Mouse (Mus musculus) intestine, embryonic 15.5 days (tissue): ENCODE results near the gene Donson. TPM values are rescaled to one million over a fixed set of nuclear protein-coding genes. Genes with fewer than 3 reads are reported as not detected.
"Not testable (repeated sequence)": the region's sequence is repeated elsewhere in the genome, so short reads cannot be mapped to it uniquely, and the experiment has no call there.

Experiments
- ATAC-seq: fragments of 200-750 bp; cut with Nextera tagmentation; 2 replicates; pipeline ENCODE4 v1.8.0; 2017; ENCODE audit warnings: moderate TSS enrichment, moderate library complexity
- H3K27ac ChIP-seq: fragments of 300-500 bp; sonication (generic); 2 replicates; pipeline ENCODE4 v1.5.1; 2015; ENCODE audit warnings: mild to moderate bottlenecking, inconsistent platforms
- H3K27me3 ChIP-seq: fragments of 300-500 bp; sonication (generic); replicated peaks from 2 replicates; pipeline ENCODE4 v1.6.1; 2015; ENCODE audit warnings: inconsistent platforms
- H3K36me3 ChIP-seq: fragments of 300-500 bp; sonication (generic); 2 replicates; pipeline ENCODE4 v1.6.1; 2015; ENCODE audit warnings: inconsistent platforms
- H3K4me1 ChIP-seq: fragments of 300-500 bp; sonication (generic); replicated peaks from 2 replicates; pipeline ENCODE4 v1.6.1; 2015; ENCODE audit warnings: inconsistent platforms
- H3K4me2 ChIP-seq: fragments of 300-500 bp; sonication (generic); replicated peaks from 2 replicates; pipeline ENCODE4 v1.6.1; 2015; ENCODE audit warnings: mild to moderate bottlenecking, inconsistent platforms
- H3K4me3 ChIP-seq: fragments of 300-500 bp; sonication (generic); replicated peaks from 2 replicates; pipeline ENCODE4 v1.5.1; 2015; ENCODE audit warnings: inconsistent platforms
- H3K9ac ChIP-seq: fragments of 300-500 bp; sonication (generic); 2 replicates; pipeline ENCODE4 v1.6.1; 2015; ENCODE audit warnings: inconsistent platforms
- H3K9me3 ChIP-seq: fragments of 300-500 bp; sonication (generic); 2 replicates; pipeline ENCODE4 v1.6.1; 2016; ENCODE audit warnings: inconsistent platforms
- WGBS: fragments of 180-500 bp; shearing (Covaris S2); methylation state at CpG from one replicate; pipeline ENCODE4 v1.1.7; 2015; 5-methylcytosine and 5-hydroxymethylcytosine counted together
- polyA plus RNA-seq: library from polyadenylated mRNA; unstranded; fragments of >200 nt; fragmentation: Nextera tagmentation; extraction: Ambion mirVana; gene quantifications from 2 replicates; pipeline ENCODE4 v1.2.1, GENCODE M21; 2015

Donson gene
- polyA plus RNA-seq, 1 experiment from 2014 or later, result 17.6 TPM

DNA sequence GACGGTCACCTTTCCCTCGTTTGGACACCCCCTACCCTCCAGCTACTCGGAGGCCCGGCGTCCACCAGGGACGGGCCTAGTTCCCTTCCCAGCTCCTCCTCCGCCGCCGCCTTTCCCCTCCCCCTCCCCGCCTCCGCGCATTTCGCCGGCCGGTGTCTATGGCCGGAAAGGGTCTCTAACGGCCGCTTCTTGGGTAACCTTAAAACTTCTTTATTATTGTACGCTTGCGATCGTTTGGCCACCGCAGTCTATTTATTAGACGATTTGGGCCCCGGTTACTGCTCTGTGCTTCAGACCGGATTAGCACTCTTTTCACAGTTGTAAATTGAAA, 40.4 kb downstream of the Donson start:
- peak; percentile 73 for ATAC-seq
- H3K4me3 ChIP-seq, result peak overlapping the region; percentile 60
- H3K27me3 ChIP-seq, result no peaks in the 10 kb centered on the region
- H3K9ac ChIP-seq, result peak overlapping the region; percentile 83
- H3K9me3 ChIP-seq, result no peaks in the 10 kb centered on the region
- peaks cover 13% of the 10 kb centered on the region; the same call in 1 of the 2 replicates for H3K4me1 ChIP-seq
- H3K27ac ChIP-seq, result peak overlapping the region; percentile 92
- peaks cover 10% of the 10 kb centered on the region for H3K36me3 ChIP-seq
- peak overlapping the region; percentile 46 for H3K4me2 ChIP-seq
- WGBS, result under 1% methylated on average over 25 of the region's 25 CpGs

- WGBS, result under 1% methylated on average over 69 of the region's 70 CpGs
- peak; percentile 96 for ATAC-seq
- peak within 1 kb of the TSS; percentile 97 for H3K27ac ChIP-seq
These were observed 40.9 kb downstream of the Donson start, which contains the start of gene Son for GRCm38 (mm10) chr16:91647461-91648219. Gene Son, plus strand, starts transcription at chr16:91647506.

DNA sequence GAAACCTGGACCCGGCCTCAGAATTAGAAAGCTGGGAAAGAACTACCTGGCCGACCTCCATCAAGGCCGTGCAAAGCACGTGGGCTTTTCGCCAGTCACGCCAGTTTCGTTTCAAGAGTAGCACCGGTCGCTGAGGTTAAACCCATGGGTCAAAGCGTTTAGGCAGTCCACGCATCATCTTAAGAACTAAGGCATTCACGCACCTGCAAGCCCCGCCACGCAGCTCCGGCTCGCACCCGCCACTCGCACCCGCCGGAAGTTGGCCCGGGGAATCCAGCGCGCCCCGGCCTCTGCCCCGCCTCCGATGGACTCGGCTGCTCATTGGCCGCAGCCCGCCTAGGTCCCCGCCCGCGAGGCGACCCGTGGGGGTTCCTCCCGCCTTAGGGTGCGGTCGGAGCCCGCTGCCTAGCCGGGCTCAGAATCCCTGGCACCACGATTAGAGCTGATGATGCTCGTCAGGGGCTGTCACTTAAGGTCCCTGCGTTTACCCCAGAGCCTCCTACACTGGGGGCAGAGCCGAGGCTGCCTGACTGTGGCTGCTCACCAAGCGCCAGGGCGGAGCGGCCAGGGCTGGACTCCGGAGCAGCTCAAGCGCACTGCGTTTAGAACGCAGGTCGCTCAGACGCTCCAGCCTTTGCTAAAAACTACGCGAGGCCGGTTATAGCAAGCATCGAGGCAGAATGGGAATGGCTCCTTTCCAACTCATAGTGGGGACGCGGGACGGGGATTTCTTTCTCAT, 41.7 kb downstream of the Donson start, which contains the start of gene Gart:
Gene Gart, minus strand, starts transcription at position 272 of the 739 bp plus-strand sequence.
- H3K36me3 ChIP-seq, result peaks cover 5% of the 10 kb centered on the region
- H3K9ac ChIP-seq, result peak within 1 kb of the TSS; percentile 83
- H3K27me3 ChIP-seq, result no peaks in the 10 kb centered on the region
- no peaks in the 10 kb centered on the region for H3K9me3 ChIP-seq
- peak within 1 kb of the TSS; percentile 97 for H3K27ac ChIP-seq
- H3K4me3 ChIP-seq, result peak within 1 kb of the TSS; percentile 60
- WGBS, result under 1% methylated on average over 59 of the region's 59 CpGs
- ATAC-seq, result peak; percentile 93
- peak within 1 kb of the TSS; percentile 94 for H3K4me2 ChIP-seq
- 0 out of 2 replicates have a peak, but pooled peaks cover 9% of the 10 kb centered on the region for H3K4me1 ChIP-seq

More at GRCm38 (mm10) chr16:91647461-91648219, 40.9 kb downstream of the Donson start, which contains the start of gene Son:
- H3K36me3 ChIP-seq, result peaks cover 10% of the 10 kb centered on the region
- peak within 1 kb of the TSS; percentile 94 for H3K4me2 ChIP-seq
- peaks cover 13% of the 10 kb centered on the region; the same call in 1 of the 2 replicates for H3K4me1 ChIP-seq
- H3K9ac ChIP-seq, result peak within 1 kb of the TSS; percentile 83
- no peaks in the 10 kb centered on the region for H3K9me3 ChIP-seq
- peak within 1 kb of the TSS; percentile 60 for H3K4me3 ChIP-seq
- H3K27me3 ChIP-seq, result no peaks in the 10 kb centered on the region

DNA sequence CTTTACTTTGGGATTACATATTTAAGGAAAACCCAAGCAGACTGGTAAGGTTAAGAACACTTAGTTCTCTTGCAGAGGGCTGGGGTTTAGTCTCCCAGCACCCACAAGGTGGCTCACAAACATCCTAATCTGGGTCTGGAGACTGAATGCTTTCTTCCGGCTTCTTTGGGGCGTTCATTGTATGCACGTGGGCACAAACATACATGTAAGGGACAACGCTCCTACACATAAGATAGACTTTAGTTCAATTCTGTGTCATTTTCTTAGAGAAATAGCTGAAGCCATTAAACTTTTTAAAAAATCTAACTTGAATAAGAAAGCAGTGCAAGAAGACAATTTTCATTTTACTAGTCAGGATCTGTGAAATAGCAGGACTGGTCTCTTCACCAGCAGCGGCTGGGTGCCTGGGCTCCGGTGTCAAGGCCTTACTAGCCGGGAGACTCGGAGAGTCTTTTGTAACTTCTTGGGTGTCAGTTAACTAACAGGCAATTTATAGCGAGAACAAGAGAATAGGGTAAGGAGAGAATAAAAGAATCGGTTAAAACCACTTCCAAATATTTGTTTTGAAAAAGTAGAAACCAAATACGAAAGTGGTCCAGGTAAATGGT, 42.5 kb downstream of the Donson start:
- Histone ChIP-seq H3K4me1 (0 out of 2 replicates have a peak, but pooled peaks cover 9% of the 10 kb centered on the region), H3K27ac (0 out of 2 replicates have a peak overlapping the region, but pooled peaks have one; percentile 38)
- ATAC-seq, result no peak

GRCm38 (mm10) chr16:91645420-91645819, 43.1 kb downstream of the Donson start:
- H3K27me3 ChIP-seq, H3K9me3 ChIP-seq, H3K9ac ChIP-seq, H3K4me1 ChIP-seq, H3K4me3 ChIP-seq, H3K36me3 ChIP-seq, H3K27ac ChIP-seq, ATAC-seq, H3K4me2 ChIP-seq: not testable (repeated sequence)
- WGBS, result 40% methylated on average over 1 of the region's 2 CpGs

More for the DNA sequence above, 42.5 kb downstream of the Donson start:
- no peaks in the 10 kb centered on the region for H3K27me3 ChIP-seq
- H3K9ac ChIP-seq, result peak overlapping the region; percentile 79
- H3K9me3 ChIP-seq, result no peaks in the 10 kb centered on the region
- peaks cover 10% of the 10 kb centered on the region for H3K36me3 ChIP-seq
- 1% methylated on average over 11 of the region's 11 CpGs for WGBS
- H3K4me2 ChIP-seq, result peak overlapping the region; percentile 94
- peak overlapping the region; percentile 60 for H3K4me3 ChIP-seq

- Histone ChIP-seq H3K36me3 (peaks cover 12% of the 10 kb centered on the region), H3K4me3 (no peak overlapping the region), H3K4me2 (no peak overlapping the region), H3K9me3 (no peaks in the 10 kb centered on the region), H3K27ac (no peak overlapping the region), H3K4me1 (0 out of 2 replicates have a peak, but pooled peaks cover 9% of the 10 kb centered on the region), H3K27me3 (no peaks in the 10 kb centered on the region), H3K9ac (no peak overlapping the region)
- whole genome bisulfite sequencing, result 85% methylated on average over 2 of the region's 2 CpGs
- no peak for ATAC-seq
These were observed 43.7 kb downstream of the Donson start for GRCm38 (mm10) chr16:91644901-91645300.

DNA sequence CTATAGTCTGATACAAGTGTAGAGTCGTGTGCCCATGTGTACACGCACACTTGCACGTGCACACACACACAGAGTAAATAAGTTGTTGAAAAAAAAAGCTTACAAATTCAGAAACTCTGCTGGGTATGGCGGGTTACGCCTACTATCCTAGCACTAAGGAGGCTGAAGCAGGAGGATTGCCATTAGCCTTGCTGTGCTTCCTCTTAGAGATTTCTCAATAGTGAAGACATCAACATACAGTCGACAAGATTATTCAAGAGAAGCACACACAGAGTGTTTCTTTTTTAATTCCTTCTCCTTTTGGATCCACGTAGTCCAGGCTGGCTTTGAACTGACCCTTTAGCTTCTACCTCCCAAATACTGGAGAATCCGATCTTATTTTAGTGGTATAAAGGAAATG, 48.4 kb downstream of the Donson start:
- Histone ChIP-seq H3K4me3 (no peak overlapping the region), H3K4me1 (0 out of 2 replicates have a peak, but pooled peaks cover 6% of the 10 kb centered on the region), H3K27me3 (no peaks in the 10 kb centered on the region), H3K9me3 (no peaks in the 10 kb centered on the region), H3K9ac (no peak overlapping the region), H3K36me3 (peaks cover 41% of the 10 kb centered on the region), H3K27ac (no peak overlapping the region), H3K4me2 (no peak overlapping the region)
- ATAC-seq, result no peak
- 92% methylated on average over 8 of the region's 8 CpGs for WGBS

GRCm38 (mm10) chr16:91639636-91640035, 48.9 kb downstream of the Donson start:
- 99% methylated on average over 2 of the region's 2 CpGs for WGBS

DNA sequence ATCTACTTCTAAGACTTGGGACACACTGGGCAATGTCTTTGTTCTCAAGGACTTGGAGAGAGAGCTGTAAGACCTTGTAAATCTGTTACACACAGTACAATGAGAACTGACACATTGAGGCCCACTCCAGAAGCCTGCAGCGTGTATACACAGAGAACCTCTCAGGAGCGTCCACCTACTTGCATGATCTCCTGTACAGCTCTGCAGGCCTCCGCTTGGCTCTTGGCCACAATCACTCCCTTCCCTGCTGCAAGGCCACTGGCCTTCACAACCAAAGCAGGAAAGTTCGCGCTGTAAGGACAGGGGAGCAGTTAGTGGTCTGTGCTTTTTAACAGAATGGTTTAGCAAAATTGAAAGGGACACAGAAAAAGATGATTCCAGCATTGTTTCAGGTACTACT, 49.4 kb downstream of the Donson start:
- no peak overlapping the region for H3K27ac ChIP-seq
- no peaks in the 10 kb centered on the region for H3K27me3 ChIP-seq
- H3K4me3 ChIP-seq, result no peak overlapping the region
- H3K4me1 ChIP-seq, result no peaks in the 10 kb centered on the region
- no peak for ATAC-seq
- 91% methylated on average over 5 of the region's 5 CpGs for WGBS
- H3K36me3 ChIP-seq, result peaks cover 44% of the 10 kb centered on the region
- H3K9me3 ChIP-seq, result no peaks in the 10 kb centered on the region
- H3K9ac ChIP-seq, result no peak overlapping the region
- H3K4me2 ChIP-seq, result no peak overlapping the region

More at GRCm38 (mm10) chr16:91639636-91640035, 48.9 kb downstream of the Donson start:
- H3K9me3 ChIP-seq, result no peaks in the 10 kb centered on the region
- no peak overlapping the region for H3K27ac ChIP-seq
- no peaks in the 10 kb centered on the region for H3K27me3 ChIP-seq
- H3K4me1 ChIP-seq, result 0 out of 2 replicates have a peak, but pooled peaks cover 1% of the 10 kb centered on the region
- ATAC-seq, result no peak
- no peak overlapping the region for H3K4me3 ChIP-seq
- no peak overlapping the region for H3K9ac ChIP-seq
- peaks cover 44% of the 10 kb centered on the region for H3K36me3 ChIP-seq
- H3K4me2 ChIP-seq, result no peak overlapping the region

DNA sequence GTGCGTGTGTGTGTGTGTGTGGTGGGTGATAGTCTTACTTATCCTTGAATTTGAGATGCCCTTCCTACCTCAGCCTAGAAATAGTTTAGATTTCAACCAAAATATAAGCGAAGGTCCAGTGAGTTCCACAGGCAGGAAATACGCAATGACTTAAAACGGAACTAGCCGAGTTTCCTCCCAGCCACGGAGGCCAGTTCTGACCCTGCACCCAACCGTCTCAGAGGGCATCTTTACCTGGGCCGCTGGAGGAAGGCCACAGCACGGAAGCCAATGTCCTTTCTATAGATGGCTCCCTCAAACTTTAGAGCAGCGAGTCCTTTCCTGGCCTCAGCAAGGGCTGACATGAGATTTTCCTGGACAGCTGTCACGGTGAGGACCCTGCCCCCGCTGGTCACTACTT, 54.9 kb downstream of the Donson start:
- Histone ChIP-seq H3K4me3 (no peak overlapping the region), H3K27me3 (no peaks in the 10 kb centered on the region), H3K9me3 (no peaks in the 10 kb centered on the region), H3K4me1 (no peaks in the 10 kb centered on the region), H3K27ac (no peak overlapping the region), H3K36me3 (peaks cover 46% of the 10 kb centered on the region), H3K9ac (no peak overlapping the region), H3K4me2 (no peak overlapping the region)
- WGBS, result 90% methylated on average over 12 of the region's 12 CpGs
- ATAC-seq, result no peak

GRCm38 (mm10) chr16:91632940-91633339, 55.6 kb downstream of the Donson start:
- Histone ChIP-seq H3K9me3 (no peaks in the 10 kb centered on the region), H3K4me2 (no peak overlapping the region), H3K9ac (no peak overlapping the region), H3K4me1 (no peaks in the 10 kb centered on the region), H3K36me3 (peaks cover 47% of the 10 kb centered on the region), H3K27ac (no peak overlapping the region), H3K27me3 (no peaks in the 10 kb centered on the region), H3K4me3 (no peak overlapping the region)
- 94% methylated on average over 7 of the region's 7 CpGs for WGBS
- ATAC-seq, result no peak

DNA sequence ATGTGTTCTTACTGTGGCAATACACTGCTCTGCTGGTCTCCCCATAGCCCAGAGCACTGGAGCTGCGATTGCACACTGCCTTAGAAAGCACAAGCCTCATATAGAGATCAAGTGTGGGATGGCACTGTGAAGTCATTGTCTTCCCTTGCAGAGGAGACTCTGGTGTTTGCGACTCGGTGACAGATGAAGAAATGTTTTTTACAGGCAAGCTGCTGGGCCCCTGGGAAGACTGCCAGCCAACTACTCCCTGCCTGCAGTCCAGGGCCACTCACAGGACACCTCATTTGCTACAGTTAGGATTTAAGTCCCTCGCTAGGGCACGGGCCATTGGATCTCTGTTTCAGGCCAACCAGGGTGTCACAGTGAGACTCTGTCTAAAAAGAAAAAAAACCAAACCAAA, 56.1 kb downstream of the Donson start:
- H3K27ac ChIP-seq, result no peak overlapping the region
- no peak for ATAC-seq
- WGBS, result 86% methylated on average over 5 of the region's 5 CpGs
- H3K9me3 ChIP-seq, result no peaks in the 10 kb centered on the region
- H3K4me2 ChIP-seq, result no peak overlapping the region
- no peaks in the 10 kb centered on the region for H3K27me3 ChIP-seq
- H3K36me3 ChIP-seq, result peaks cover 46% of the 10 kb centered on the region
- no peaks in the 10 kb centered on the region for H3K4me1 ChIP-seq
- no peak overlapping the region for H3K4me3 ChIP-seq
- H3K9ac ChIP-seq, result no peak overlapping the region
